Comparison of ENCODE assay signal across 20 mouse cellular contexts in genomic region chr6:135387653-135388052, GRCm38 (mm10). TPM values are rescaled to one million over a fixed set of nuclear protein-coding genes. Genes with fewer than 3 reads are reported as not detected.
DNase-seq lines count a peak whose midpoint lies in the region; ATAC-seq and TF ChIP-seq lines count a peak whose summit lies in the region.
"Had no signal": no experiment of that assay in that cellular context is flagged by ENCODE, and none has a peak within 500 bp of the region (broad histone marks: within the 10 kb centered on the region; RNA-seq: fewer than 3 reads in every experiment).

No protein-coding gene starts in this region.

- no peaks in the 10 kb centered on the region for H3K9me3 ChIP-seq in limb, embryonic 15.5 days
- no peaks in the 10 kb centered on the region for H3K9me3 ChIP-seq in limb, embryonic 10.5 days (replicated peaks)
- no peaks in the 10 kb centered on the region for H3K9me3 ChIP-seq in intestine, postnatal 0 days (ENCODE audit: control insufficient read depth)
- H3K9me3 ChIP-seq in stomach, embryonic 16.5 days (replicated peaks; ENCODE audit: control insufficient read depth, low read length): no peaks in the 10 kb centered on the region
- H3K9me3 ChIP-seq: embryonic facial prominence, embryonic 15.5 days; forebrain, embryonic 12.5 days; heart, embryonic 13.5 days; hindbrain, embryonic 15.5 days had no signal

- H3K4me2 ChIP-seq in limb, embryonic 15.5 days: no peak overlapping the region
- no peak overlapping the region for H3K4me2 ChIP-seq in intestine, postnatal 0 days (replicated peaks; ENCODE audit: low read depth)
- no peak overlapping the region for H3K4me2 ChIP-seq in stomach, embryonic 16.5 days (ENCODE audit: low read depth, low read length)
- H3K4me2 ChIP-seq: embryonic facial prominence, embryonic 15.5 days; forebrain, embryonic 12.5 days; heart, embryonic 13.5 days; hindbrain, embryonic 15.5 days had no signal

- 81% methylated on average over 1 of the region's 1 CpGs for WGBS in limb, embryonic 15.5 days
- 94% methylated on average over 1 of the region's 1 CpGs for WGBS in limb, embryonic 10.5 days
- WGBS in intestine, postnatal 0 days: 60% methylated on average over 1 of the region's 1 CpGs
- WGBS in stomach, embryonic 16.5 days: 83% methylated on average over 1 of the region's 1 CpGs

- no peak for TF ChIP-seq CTCF in embryonic fibroblast, embryonic 13.5 days (IDR thresholded peaks at IDR 0.05; ENCODE audit: borderline replicate concordance, insufficient read depth, low read length)
- no peak for TF ChIP-seq CTCF in intestine, postnatal 0 days (IDR thresholded peaks at IDR 0.05; ENCODE audit: low read depth)

- peaks cover 12% of the 10 kb centered on the region for H3K36me3 ChIP-seq in limb, embryonic 15.5 days
- H3K36me3 ChIP-seq in limb, embryonic 10.5 days: no peaks in the 10 kb centered on the region
- H3K36me3 ChIP-seq in intestine, postnatal 0 days (ENCODE audit: control insufficient read depth, insufficient read depth): peaks cover 7% of the 10 kb centered on the region; the same call in 1 of the 2 replicates
- H3K36me3 ChIP-seq in stomach, embryonic 16.5 days (ENCODE audit: control insufficient read depth, insufficient read depth, low read length): peaks cover 2% of the 10 kb centered on the region; the same call in 1 of the 2 replicates
- H3K36me3 ChIP-seq: forebrain, embryonic 12.5 days; hindbrain, embryonic 15.5 days had no signal

- peak overlapping the region; percentile 17; the same call in 1 of the 2 replicates for H3K27ac ChIP-seq in limb, embryonic 15.5 days
- no peak overlapping the region for H3K27ac ChIP-seq in limb, embryonic 10.5 days
- H3K27ac ChIP-seq in embryonic fibroblast, embryonic 13.5 days (ENCODE audit: insufficient read depth, low read length): peak overlapping the region; percentile 66
- H3K27ac ChIP-seq in intestine, postnatal 0 days (ENCODE audit: low read depth, low read length): 0 out of 2 replicates have a peak overlapping the region, but pooled peaks have one; percentile 88
- peak overlapping the region; percentile 30 for H3K27ac ChIP-seq in stomach, embryonic 16.5 days (ENCODE audit: low read length)
- H3K27ac ChIP-seq: forebrain, embryonic 12.5 days; heart, embryonic 13.5 days; hindbrain, embryonic 15.5 days had no signal

- DNase-seq in limb, embryonic 10.5 days (ENCODE audit: low spot score): no peak
- no peak for DNase-seq in left cerebral cortex, adult 8-10 months (ENCODE audit: low spot score in 2 of 2)
- DNase-seq in adrenal gland, postnatal 14 days: no peak
- DNase-seq: adrenal gland, adult 2 months; adrenal gland, postnatal 36 days; cerebellum, adult 11 months; cerebellum, adult 8-10 months; cerebellum, postnatal 14 days; embryo, embryonic 11 days; gastrocnemius, postnatal 14 days; heart, postnatal 36 days had no signal

- H3K4me1 ChIP-seq in limb, embryonic 15.5 days: peaks cover 6% of the 10 kb centered on the region; the same call in 1 of the 2 replicates
- H3K4me1 ChIP-seq in limb, embryonic 10.5 days: peaks cover 8% of the 10 kb centered on the region
- H3K4me1 ChIP-seq in embryonic fibroblast, embryonic 13.5 days (ENCODE audit: control insufficient read depth, insufficient read depth, low read length): peaks cover 15% of the 10 kb centered on the region
- H3K4me1 ChIP-seq in intestine, postnatal 0 days (replicated peaks; ENCODE audit: control insufficient read depth, insufficient read depth, low read length): peaks cover 4% of the 10 kb centered on the region; the same call in 1 of the 2 replicates
- 0 out of 2 replicates have a peak, but pooled peaks cover 12% of the 10 kb centered on the region for H3K4me1 ChIP-seq in stomach, embryonic 16.5 days (ENCODE audit: control insufficient read depth, insufficient read depth, low read length)
- H3K4me1 ChIP-seq: forebrain, embryonic 12.5 days; heart, embryonic 13.5 days had no signal

- H3K9ac ChIP-seq in limb, embryonic 15.5 days: no peak overlapping the region
- H3K9ac ChIP-seq in intestine, postnatal 0 days (ENCODE audit: low read depth, low read length): no peak overlapping the region
- H3K9ac ChIP-seq in stomach, embryonic 16.5 days (ENCODE audit: low read length): no peak overlapping the region
- H3K9ac ChIP-seq: embryonic facial prominence, embryonic 15.5 days; forebrain, embryonic 12.5 days; heart, embryonic 13.5 days; hindbrain, embryonic 15.5 days had no signal

- H3K4me3 ChIP-seq in limb, embryonic 15.5 days: no peak overlapping the region
- no peak overlapping the region for H3K4me3 ChIP-seq in limb, embryonic 10.5 days
- no peak overlapping the region for H3K4me3 ChIP-seq in embryonic fibroblast, embryonic 13.5 days (ENCODE audit: insufficient read depth, low read length)
- H3K4me3 ChIP-seq in intestine, postnatal 0 days (ENCODE audit: low read depth, low read length): no peak overlapping the region
- H3K4me3 ChIP-seq in stomach, embryonic 16.5 days (replicated peaks; ENCODE audit: low read length): no peak overlapping the region
- H3K4me3 ChIP-seq: embryonic facial prominence, embryonic 15.5 days; forebrain, embryonic 12.5 days; heart, embryonic 13.5 days; hindbrain, embryonic 15.5 days had no signal

- ATAC-seq in limb, embryonic 15.5 days (ENCODE audit: insufficient number of reproducible peaks, low FRiP score, low TSS enrichment, low read depth): no peak
- no peak for ATAC-seq in intestine, postnatal 0 days
- ATAC-seq in stomach, embryonic 16.5 days (ENCODE audit: insufficient read depth, low FRiP score): no peak
- ATAC-seq: forebrain, embryonic 16.5 days had no signal

- TF ChIP-seq POLR2A in embryonic fibroblast, embryonic 13.5 days (IDR thresholded peaks at IDR 0.05; ENCODE audit: low read depth, low read length): no peak

- H3K27me3 ChIP-seq in limb, embryonic 15.5 days: no peaks in the 10 kb centered on the region
- no peaks in the 10 kb centered on the region for H3K27me3 ChIP-seq in limb, embryonic 10.5 days (ENCODE audit: low read depth, poor library complexity, severe bottlenecking)
- H3K27me3 ChIP-seq in intestine, postnatal 0 days (replicated peaks; ENCODE audit: control insufficient read depth, insufficient read depth, low read length): no peaks in the 10 kb centered on the region
- no peaks in the 10 kb centered on the region for H3K27me3 ChIP-seq in stomach, embryonic 16.5 days (ENCODE audit: control insufficient read depth, insufficient read depth, low read length)
- H3K27me3 ChIP-seq: embryonic facial prominence, embryonic 15.5 days; forebrain, embryonic 12.5 days; hindbrain, embryonic 15.5 days had no signal

RNA-seq across cellular contexts. Expression of gene Emp1, which starts 25.3 kb away (rescaled TPM):
- 244 and 369 TPM in 2 replicates for polyA plus RNA-seq in limb, embryonic 15.5 days (2015; fragmentation: Nextera tagmentation; extraction: Ambion mirVana)
- polyA plus RNA-seq in limb, embryonic 10.5 days (2016; fragmentation: Nextera tagmentation; extraction: Ambion mirVana): 5.0 and 9.0 TPM in 2 replicates
- polyA plus RNA-seq in embryonic fibroblast, embryonic 13.5 days (2011; ENCODE audit: insufficient read length, low read depth, missing spikeins): 952 and 959 TPM in 2 replicates
- 42.5 and 42.8 TPM in 2 replicates for polyA plus RNA-seq in intestine, postnatal 0 days (2015; fragmentation: Nextera tagmentation; extraction: Ambion mirVana)
- 221 and 304 TPM in 2 replicates for polyA plus RNA-seq in stomach, embryonic 16.5 days (2015; fragmentation: Nextera tagmentation; extraction: Ambion mirVana)
- 1 to 10 TPM; 1.6 to 1.9 (median 1.7) TPM for total RNA-seq in left cerebral cortex, adult 8-10 months (2022)
- 56.4 and 62.6 TPM in 2 replicates for total RNA-seq in adrenal gland, postnatal 14 days (2021)
